Mouse (Mus musculus): ENCODE data around the gene Ccnl2.

Ccnl2 gene

DNA sequence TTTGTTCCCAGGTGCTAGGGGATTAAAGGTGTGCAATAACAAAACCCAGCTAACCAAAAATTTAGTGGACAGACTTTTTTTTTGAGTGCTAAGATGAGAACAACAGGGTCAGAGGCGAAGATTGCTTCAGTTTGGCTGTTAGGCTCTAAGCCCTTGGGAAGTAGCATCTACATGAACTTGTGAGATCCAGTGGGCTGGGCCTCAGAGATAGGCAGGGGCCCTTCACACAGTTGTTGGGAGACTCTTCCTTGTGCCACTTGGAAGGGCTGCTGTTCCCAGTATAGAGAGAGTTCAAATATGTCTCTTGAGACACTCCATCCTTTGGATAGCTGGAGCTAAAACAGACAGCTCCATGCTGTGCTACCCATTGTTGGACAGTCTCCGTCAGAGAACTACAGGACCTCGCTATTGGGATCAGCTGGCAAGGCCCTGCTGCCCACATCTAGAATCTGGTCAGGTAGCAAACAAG lies 22.2 kb upstream of the Ccnl2 start, which contains the start of gene Ankrd65:
Ankrd65 (plus strand) TSS at position 419 of the 469 bp plus-strand sequence.
- no peak for DNase-seq (ENCODE audit: low read depth, low spot score)

DNA sequence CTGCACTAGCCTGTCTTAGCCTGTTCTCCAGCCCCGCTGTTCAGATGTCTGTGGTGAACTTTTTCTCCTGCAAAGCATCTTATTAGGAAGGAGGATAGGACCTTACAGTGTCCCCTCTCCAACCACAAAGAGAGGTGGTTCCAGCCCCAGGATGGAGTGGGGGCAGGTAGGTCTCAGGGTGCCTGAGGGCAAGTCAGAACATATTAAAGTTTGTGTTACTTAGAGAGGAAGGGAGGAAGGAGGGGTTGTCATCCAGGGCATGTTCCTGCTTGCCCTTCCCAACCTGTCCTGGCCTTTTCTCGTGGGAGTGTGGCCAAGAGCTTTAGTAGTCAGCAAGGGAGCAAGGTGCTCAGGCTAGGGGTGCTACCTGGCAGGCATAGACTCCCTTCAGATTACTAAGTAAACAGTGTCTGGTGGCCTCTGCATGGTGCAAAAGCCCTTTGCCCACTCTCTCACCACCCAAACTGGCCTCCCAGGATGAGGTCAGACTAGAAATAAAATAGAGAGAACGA lies 21.6 kb upstream of the Ccnl2 start:
- no peak for DNase-seq (ENCODE audit: low read depth, low spot score)

DNA sequence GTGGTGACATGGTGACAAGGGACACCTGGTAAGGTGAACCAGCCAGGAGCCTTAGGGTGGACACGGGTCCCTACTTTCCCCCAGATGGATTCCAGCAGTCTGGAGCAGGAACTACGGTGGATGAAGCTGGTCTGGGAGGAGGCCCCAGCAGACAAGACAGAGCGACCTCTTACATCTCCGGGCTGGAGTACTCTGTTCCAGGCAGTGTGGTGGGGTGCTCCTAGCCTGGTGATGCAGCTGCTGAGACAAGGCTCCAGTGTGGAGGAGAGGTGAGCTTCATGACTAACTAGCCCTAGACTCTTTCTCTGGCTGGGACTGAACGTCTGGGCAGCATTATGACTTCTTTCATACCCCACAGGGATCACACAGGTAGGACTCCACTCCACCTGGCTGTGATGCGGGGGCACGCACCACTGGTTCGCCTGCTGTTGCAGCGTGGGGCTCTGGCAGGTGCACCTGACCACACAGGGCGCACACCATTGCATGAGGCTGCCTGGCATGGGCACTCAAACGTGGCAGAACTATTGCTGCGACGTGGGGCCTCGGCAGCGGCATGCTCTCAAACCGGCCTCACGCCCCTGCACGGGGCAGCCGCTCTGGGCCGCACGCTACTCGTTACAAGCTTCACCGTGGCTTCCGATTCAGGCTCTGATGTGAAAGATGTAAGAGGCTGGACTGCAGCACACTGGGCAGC lies 20.9 kb upstream of the Ccnl2 start:
- no peak for DNase-seq (ENCODE audit: low read depth, low spot score)

DNA sequence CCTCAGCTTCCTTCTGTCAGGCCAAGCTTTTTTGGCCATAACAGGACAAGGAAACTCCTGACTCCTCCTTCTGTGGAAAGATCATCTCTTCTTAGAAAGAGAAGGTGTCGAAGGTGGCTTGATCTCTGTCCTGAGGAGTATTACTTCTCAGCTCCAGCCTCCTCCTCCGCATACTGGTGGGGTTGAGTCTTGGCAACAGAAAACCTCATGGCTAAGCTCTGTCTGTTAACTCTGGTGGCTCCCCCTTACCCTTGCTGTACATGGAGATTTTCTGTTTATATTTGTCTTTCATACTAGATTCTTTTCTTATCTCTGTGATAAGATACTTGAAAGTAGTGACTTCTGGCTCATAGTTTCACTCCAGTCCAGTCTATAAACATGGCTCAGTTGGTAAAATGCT lies 18.6 kb upstream of the Ccnl2 start:
- DNase-seq (ENCODE audit: low read depth, low spot score), result no peak

DNA sequence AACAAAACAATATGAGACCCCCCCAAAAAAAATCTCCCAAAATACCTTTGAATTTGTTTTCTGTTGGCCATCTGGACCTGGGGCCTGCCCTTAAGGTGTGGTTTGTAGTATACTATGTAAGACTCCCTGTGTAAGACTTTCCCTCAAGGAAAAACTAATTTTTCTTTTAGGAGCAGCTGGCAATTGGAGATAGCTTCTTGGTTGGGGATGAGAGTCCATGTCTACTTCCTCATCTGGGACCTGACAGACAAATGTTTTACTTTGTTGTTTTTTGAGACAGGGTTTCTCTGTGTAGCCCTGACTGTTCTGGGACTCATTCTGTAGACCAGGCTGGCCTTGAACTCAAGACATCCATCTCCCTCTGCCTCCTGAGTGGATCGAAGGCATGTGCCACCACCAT lies 10.2 kb upstream of the Ccnl2 start:
- DNase-seq (ENCODE audit: low read depth, low spot score), result no peak

DNA sequence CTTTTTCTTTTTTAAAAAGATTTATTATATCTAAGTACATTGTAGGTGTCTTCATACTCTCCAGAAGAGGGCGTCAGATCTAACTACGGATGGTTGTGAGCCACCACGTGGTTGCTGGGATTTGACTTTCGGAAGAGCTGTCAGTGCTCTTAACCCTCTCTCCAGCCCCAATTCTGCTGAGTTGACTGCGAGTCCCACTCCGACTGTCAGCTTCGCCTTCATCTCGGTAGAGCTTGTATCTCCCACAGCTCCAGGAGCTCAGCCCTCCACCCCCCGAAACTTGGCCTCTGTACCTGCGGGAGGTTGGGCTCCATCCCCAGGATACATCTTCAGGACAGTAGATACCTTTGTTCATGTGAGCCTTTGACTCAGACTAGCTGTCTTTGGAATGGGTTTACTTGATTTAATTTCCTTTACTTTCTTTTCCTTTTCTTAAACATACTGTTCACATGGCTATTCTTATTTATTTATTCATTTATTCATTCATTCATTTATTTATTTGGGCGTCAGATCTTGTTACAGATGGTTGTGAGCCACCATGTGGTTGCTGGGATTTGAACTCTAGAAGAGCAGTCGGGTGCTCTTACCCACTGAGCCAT lies 9.4 kb upstream of the Ccnl2 start, which contains the start of gene Mrpl20:
Mrpl20 (plus strand) TSS at position 138 of the 599 bp plus-strand sequence.
- DNase-seq (ENCODE audit: low read depth, low spot score), result no peak

DNA sequence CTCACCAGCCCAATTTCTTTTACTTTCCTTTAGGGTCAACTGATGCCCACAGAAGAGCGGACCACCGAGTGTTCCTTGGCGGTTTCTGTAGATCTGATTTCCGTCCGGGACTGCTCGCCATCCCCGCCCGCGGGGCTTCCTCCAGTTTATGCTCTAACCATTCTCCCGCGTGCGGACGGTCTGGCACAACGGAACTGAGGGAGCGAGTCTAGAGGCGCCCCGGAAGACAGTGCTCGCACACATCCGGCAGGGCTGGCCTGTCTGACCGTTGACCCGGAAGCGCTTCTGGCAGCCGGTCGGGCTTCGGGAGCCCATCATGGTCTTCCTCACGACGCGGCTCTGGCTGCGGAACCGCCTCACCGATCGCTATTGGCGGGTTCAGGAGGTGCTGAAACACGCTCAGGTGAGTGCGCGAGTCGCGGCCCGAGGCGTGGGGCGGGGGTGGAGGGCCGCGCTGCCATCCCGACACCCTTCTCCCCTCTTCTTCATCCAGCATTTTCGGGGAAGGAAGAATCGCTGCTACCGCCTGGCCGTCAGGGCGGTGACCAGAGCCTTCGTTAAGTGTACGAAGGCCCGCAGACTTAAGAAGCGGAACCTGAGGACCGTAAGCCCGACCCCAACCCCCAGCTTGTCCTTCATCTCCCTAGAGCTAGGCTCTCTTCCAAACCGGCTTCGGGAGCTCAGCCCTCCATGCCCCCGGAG lies 8.8 kb upstream of the Ccnl2 start:
- peak; percentile 95 for DNase-seq (ENCODE audit: low read depth, low spot score)

DNA sequence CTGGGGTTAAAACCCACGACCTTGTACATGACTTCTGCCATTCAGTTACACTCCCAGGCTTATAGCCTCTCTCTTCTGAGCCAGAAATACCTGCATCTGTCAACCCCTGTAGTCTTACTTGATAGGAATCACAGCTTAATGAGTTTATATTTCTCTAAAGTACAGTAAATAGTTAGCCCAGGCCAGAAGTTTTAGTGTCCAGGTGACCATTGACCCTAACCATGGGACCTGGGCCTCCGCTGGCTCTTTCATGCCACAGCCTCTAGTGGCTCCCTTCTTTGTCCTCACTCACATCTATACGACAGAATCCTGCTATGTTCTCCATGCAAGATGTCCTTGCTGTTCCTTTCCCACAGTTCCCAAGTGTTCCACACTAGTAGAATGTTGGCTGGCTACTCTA lies 4.4 kb upstream of the Ccnl2 start:
- no peak for DNase-seq (ENCODE audit: low read depth, low spot score)

DNA sequence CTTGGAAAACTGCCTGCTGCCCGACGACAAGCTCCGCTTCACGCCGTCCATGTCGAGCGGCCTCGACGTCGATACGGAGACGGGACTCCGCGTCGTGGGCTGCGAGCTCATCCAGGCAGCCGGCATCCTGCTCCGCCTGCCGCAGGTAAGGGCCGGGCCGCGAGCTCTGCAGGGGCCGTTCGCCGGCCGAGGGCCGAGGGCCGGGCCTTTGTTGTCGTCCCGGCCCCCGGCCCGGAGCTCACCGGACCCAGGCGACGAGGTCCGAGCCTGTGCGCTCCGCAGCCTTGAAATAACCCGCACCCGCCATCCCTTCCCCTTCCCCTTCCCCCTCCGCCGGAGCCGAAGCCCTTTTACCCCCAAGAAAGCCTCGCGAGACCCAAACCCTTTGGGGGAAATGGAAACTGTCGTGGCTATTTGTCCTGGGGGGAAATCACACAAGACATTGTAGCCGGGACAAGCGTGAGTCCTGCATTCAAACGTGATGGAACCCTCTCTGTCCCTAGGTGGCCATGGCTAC lies 434 bp downstream of the Ccnl2 start:
- no peak for DNase-seq (ENCODE audit: low read depth, low spot score)

DNA sequence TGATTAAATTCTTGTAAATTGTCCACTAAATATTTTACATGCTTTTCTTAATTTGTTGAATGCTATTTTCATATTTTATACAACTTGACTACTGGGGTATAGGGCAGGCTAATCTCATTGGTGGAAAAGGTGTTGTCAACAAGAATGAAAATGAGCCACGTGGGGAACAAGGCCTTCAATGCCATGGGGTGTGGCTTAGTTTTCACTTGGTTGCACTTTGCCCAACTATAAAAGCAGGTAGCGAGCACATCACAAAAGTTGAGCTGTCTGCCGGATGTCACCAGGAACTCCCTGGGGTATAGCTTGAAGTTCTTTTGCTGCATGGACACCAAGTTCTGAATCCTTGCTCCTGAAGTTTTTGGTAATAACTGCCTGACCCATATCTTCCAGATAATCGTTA lies 5.2 kb downstream of the Ccnl2 start:
- no peak for DNase-seq (ENCODE audit: low read depth, low spot score)

DNA sequence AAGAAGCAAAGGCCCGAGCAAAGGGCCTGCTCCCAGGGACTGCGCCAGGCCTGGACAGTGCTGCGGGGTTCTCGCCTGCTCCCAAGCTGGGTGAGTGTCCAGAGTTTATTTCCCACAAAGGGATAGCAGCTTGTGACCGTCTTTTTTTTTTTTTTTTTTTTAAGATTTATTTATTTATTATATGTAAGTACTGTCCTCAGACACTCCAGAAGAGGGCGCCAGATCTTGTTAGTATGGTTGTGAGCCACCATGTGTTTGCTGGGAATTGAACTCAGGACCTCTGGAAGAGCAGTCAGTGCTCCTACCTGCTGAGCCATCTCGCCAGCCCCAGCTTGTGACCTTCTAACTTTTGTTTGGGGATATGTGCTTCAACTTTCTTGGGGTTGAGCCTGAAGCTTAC lies 8.7 kb downstream of the Ccnl2 start:
- no peak for DNase-seq (ENCODE audit: low read depth, low spot score)

DNA sequence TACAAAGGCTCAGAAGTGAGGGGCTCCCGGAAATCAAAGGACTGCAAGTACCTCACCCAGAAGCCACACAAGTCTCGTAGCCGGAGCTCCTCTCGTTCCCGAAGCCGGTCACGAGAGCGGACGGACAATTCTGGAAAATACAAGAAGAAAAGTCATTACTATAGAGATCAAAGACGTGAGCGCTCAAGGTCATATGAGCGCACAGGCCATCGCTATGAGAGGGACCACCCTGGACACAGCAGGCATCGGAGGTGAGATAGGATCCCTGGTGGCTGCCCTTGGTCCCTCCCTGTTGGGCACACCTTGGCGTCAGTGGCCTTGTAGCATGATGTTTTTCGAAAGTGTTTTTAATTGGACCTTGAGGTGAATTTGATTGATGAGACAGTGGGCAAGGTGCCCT lies 11.2 kb downstream of the Ccnl2 start:
- DNase-seq (ENCODE audit: low read depth, low spot score), result no peak

DNA sequence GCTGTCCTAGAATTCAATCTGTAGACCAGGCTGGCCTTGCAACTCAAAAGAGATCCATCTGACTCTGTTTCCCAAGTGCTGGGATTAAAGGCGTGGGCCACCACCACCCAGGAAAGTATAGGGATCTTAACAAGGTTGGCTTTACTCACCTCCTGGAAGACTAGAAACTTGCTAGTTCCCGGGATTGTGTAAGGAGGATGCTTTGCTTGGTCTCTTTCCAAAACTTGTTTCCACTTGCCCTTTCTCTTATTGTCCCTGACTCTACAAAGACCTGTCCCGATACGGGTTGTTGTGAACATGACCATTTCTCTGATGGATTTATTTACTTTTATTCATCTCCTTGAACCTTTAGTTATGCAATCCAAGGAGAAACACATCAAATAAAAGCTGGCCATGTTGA lies 17.6 kb downstream of the Ccnl2 start:
- no peak for DNase-seq (ENCODE audit: low read depth, low spot score)

DNA sequence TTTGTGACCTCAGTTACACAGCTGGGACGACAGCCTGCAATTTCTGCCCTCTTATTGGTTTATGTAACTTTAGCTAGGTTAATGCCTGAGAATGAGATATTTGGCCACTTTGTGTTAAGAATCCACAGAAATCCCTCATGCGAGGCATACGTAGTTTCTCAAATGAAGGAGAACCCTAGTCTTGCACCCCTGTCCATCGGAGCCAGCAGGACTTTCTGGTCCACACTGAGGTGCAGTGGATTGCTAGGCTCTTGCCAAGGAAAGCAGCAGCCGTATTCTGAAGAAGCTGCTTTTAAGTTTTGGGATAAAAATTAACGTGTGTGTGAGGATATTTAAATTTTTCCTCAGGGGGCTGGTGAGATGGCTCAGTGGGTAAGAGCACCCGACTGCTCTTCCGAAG lies 18.3 kb downstream of the Ccnl2 start:
- no peak for DNase-seq (ENCODE audit: low read depth, low spot score)

DNA sequence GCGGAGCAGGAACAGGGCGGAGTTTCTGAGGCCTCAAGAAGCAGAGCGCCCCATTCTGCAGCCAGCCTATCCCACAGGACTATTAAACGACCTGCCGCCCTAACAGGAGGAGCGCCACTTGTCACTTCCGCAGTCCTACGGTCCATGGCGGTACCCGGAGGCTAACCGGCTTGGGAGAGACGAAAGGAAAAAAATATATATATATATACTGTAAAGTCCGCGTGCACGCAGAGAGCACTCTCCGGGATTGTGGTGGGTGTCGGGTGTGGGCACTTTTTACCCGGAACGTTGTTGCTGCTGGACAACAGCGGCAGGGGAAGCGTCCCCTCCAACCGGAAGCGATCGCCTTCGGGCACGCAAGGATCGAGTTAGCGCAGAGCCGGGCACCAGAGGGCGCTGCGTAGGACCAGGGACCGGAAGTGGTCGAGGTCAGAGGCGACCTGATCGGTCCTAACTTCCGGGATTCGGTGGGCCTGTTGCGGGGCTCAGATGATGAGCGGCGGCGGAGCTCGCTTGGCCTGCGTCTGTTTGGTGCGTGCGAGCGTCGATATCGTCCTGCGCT lies 19.0 kb downstream of the Ccnl2 start, which contains the start of gene Aurkaip1:
Aurkaip1 (plus strand) TSS at position 68 of the 562 bp plus-strand sequence.
- peak; percentile 97 for DNase-seq (ENCODE audit: low read depth, low spot score)

DNA sequence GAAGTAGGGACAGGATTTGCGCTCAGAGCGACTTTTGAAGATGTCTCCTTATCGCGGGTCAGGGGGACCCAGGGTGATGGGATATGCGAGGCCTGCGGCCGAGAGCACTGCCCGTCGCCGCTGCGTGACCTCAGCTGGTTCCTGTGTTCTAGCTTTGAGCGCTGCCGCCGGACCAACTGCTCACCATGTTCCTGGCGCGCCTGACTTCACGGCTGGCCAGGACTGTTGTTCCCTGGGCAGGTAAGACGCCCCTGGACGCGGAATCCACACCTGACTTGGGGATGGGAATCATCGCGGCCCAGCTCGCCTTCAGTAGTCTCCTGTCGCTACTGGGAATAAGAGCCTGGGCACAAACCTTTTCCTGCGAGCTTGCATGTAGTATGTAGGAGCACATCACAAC lies 19.5 kb downstream of the Ccnl2 start:
- no peak for DNase-seq (ENCODE audit: low read depth, low spot score)

DNA sequence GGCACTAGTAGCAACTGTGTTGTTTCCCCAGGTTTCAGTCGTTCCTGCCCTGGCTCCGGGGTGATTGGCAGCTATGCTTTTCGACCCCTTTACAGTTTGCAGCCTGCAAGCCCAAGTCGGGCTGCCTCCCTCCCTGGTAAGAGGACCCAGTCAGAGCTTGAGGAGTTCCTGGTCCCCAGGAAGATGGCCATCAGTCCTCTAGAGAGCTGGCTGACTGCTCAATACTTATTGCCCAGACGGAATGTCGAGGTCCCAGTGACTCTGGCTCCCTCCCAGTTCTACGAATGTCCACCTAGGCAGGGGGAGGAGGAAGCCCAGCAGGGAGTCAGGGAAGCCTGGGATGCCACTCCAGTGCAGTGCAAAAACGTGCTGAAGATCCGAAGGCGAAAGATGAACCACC lies 20.0 kb downstream of the Ccnl2 start:
- no peak for DNase-seq (ENCODE audit: low read depth, low spot score)

DNA sequence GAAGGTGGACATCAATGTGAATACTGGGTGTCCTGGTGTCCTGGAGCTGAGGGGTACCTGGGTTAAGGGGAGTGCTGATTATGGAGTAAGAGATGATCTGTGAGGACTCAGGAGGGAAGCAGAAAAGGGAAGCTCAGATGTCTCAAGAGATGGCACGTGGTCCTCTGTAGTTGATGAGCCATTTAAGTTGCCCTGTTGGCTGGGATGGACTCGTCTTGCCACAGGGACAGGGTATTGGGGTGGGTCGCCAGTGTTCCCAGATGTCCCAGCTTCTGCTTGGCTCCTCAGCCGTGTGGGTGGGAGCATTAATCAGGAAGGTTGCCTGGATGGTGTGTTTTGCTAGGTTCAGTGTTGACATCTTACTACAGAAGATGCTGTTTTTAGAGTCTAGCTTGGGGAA lies 20.9 kb downstream of the Ccnl2 start:
- DNase-seq (ENCODE audit: low read depth, low spot score), result no peak

DNA sequence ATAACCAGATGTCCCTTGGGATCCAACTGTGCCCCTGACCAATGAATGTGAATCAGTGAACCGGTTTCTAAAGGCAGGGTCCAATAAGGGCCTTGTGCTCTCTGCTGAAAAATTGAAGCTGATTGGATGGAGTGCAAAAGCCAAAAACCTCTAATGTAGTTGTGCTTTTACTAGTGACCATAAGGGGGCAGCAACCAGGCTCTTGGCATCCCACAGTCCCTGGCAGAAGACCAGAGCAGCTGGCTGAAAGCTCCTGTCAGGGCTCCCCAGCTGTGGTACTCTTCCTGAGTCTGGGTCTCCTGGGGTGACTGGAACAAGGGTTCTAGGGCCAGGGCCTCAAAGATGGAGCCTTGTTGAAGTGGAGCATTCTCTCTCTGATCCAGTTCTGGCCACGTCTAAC lies 21.5 kb downstream of the Ccnl2 start:
- DNase-seq (ENCODE audit: low read depth, low spot score), result peak; percentile 79

DNA sequence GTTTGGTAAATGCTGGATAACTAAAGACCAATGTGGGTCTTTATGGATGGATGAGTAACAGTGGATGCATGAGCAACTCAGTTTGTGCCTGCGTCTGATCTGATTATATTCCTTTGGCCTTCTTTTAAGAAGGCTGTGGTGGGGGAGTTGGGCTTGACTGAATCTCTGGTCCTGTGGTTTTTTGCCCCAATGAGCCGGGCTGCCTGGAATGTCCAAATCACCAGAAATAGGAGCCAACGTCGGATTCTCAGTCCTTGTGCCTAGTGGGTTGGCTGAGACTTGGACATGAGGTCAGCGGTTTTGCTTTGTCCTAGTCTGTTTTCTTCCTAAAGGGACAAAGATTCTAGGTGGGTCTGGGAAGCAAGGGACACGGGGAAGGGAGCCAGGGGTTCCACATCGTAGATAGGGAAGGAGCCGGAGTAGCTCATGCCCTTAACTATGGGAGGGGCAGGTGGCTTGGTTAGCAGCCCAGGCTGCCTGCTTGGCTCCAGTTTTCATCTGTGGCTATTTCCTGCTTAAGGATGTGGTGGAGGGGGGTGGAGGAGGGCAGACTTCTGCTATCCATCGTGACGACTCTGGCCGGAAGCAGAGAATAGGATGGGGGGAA lies 25.2 kb downstream of the Ccnl2 start:
- DNase-seq (ENCODE audit: low read depth, low spot score), result no peak
